Mouse (Mus musculus): ENCODE measurements around the gene Zfp113.

DNA sequence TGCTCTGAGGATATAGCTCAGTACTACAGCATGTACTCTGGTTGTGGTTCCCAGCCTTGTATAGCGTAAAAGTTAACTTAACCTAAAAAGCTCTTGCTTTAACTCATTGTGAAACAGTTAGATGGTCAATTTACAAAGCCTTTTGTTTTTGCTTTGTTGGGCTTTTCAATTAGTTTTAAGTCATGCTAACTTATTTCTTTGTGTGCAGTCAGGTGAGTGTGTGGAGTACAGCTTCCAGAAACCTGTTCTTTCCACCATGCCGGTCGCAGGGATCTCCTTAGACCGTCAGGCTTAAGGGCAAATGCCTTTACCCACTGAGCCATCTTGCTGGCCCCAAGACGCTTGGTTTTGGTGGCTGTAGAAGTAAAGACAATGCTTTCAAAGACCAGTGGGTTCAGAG is 64.8 kb downstream of the Zfp113 start:
- TF ChIP-seq CTCF (IDR thresholded peaks at IDR 0.05; ENCODE audit: low read depth, low read length) (no peak), POLR2A (IDR thresholded peaks at IDR 0.05; ENCODE audit: borderline replicate concordance, low read depth, low read length) (no peak)
